Mouse (Mus musculus) cortical plate, adult 2 months (tissue): ENCODE results near the gene Tigd4.

Experiments used
- CTCF ChIP-seq: fragments of 200-500 bp; IDR thresholded peaks from 2 replicates; pipeline ENCODE4 v1.5.1; 2011; ENCODE audit warnings: mild to moderate bottlenecking, control low read depth, low read length; ENCODE audit not compliant: insufficient read depth; ENCODE audit errors: extremely low read depth
- POLR2A ChIP-seq: fragments of 200-500 bp; IDR thresholded peaks from 2 replicates; pipeline ENCODE4 v1.6.1; 2011; ENCODE audit warnings: mild to moderate bottlenecking, low read length, control low read depth; ENCODE audit not compliant: insufficient read depth; ENCODE audit errors: extremely low read depth

DNA sequence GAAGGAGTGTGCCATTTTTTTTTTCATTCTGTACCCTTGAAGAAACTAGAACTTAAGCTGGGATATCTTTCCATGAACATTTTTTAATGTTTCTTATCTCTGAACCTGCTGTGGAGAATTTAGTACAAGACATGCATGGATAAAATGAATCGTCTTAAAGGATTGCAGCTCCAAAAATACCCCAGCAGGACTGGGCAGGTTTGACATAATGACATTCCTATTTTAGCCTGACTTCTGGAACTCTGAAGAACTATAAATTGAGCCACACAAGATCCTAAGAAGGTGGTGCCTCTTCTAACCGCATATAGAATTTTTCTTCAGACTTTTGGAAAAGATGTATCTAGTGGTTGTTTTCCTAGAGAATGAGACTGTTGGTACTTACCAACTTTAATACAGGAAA, at the start of gene Tigd4:
- TF ChIP-seq CTCF: no peak
- TF ChIP-seq POLR2A: no peak
